Mouse (Mus musculus) adrenal gland, postnatal 4 days (tissue): ENCODE measurements around the gene Pin4. TPM values are rescaled to one million over a fixed set of nuclear protein-coding genes. Genes with fewer than 3 reads are reported as not detected.
"Not testable (repeated sequence)": the region's sequence is repeated elsewhere in the genome, so short reads cannot be mapped to it uniquely, and the experiment has no call there.

Source experiments
- DNase-seq, 2 experiments: peaks; one replicate each; pipeline ENCODE4 v3.0.0; 2021 to 2022; ENCODE audit warnings: low spot score in 2 of 2, mixed read lengths in 2 of 2
- long read RNA-seq, 2 experiments: library from polyadenylated mRNA; stranded (forward); transcript quantifications; one replicate each; pipeline ENCODE4 v2.0.0; 2021
- total RNA-seq, 2 experiments: library from RNA; stranded (reverse); gene quantifications; 2 replicates each; pipeline ENCODE4 v1.2.3; 2021

Pin4 gene
- total RNA-seq = 10 to 100 TPM; 39.8 to 45.8 TPM
- long read RNA-seq, experiment 1, transcript Pin4-201 (4 exons, 489 nt) = major isoform, 38 of 44 reads
- long read RNA-seq, experiment 1, partial matches to known transcripts = 5 of 44 reads
- long read RNA-seq, experiment 1, other reads (novel, unspliced or antisense) = 0 of 44 reads
- long read RNA-seq, experiment 2, transcript Pin4-201 (4 exons, 489 nt) = major isoform, 27 of 53 reads
- long read RNA-seq, experiment 2, partial matches to known transcripts = 25 of 53 reads
- long read RNA-seq, experiment 2, other reads (novel, unspliced or antisense) = 1 of 53 reads

- DNase-seq = peak; percentile 48 to 79
Measured at GRCm38 (mm10) chrX:102119042-102119864, at the start of gene Pin4. Gene Pin4 (plus strand): TSS chrX:102119447.

- DNase-seq = peak; percentile 24 to 40
Measured at GRCm38 (mm10) chrX:102070591-102071471, 48.4 kb upstream of the Pin4 start, which contains the start of gene Rtl5. Gene Rtl5 (minus strand): TSS chrX:102071304.

- DNase-seq = no peak
Measured at GRCm38 (mm10) chrX:102071517-102071916, 47.7 kb upstream of the Pin4 start.

- no peak for DNase-seq
Measured at GRCm38 (mm10) chrX:102073605-102074325, 45.5 kb upstream of the Pin4 start.

GRCm38 (mm10) chrX:102074435-102074834 is 44.8 kb upstream of the Pin4 start:
- DNase-seq = no peak

- no peak for DNase-seq
Measured at GRCm38 (mm10) chrX:102075158-102075557, 44.1 kb upstream of the Pin4 start.

GRCm38 (mm10) chrX:102076886-102077765 is 42.1 kb upstream of the Pin4 start:
- no peak for DNase-seq

- no peak for DNase-seq
Measured at GRCm38 (mm10) chrX:102081076-102081475, 38.2 kb upstream of the Pin4 start.

GRCm38 (mm10) chrX:102081573-102082279 is 37.5 kb upstream of the Pin4 start:
- no peak for DNase-seq

GRCm38 (mm10) chrX:102082340-102082739 is 36.9 kb upstream of the Pin4 start:
- DNase-seq = no peak

GRCm38 (mm10) chrX:102085798-102086443 is 33.3 kb upstream of the Pin4 start:
- DNase-seq = no peak

- DNase-seq = no peak
Measured at GRCm38 (mm10) chrX:102090605-102091004, 28.6 kb upstream of the Pin4 start.

- no peak for DNase-seq
Measured at GRCm38 (mm10) chrX:102094381-102094904, 24.8 kb upstream of the Pin4 start.

- DNase-seq = no peak
Measured at GRCm38 (mm10) chrX:102101886-102102285, 17.4 kb upstream of the Pin4 start.

- DNase-seq = not testable (repeated sequence)
Measured at GRCm38 (mm10) chrX:102103830-102104229, 15.4 kb upstream of the Pin4 start.

- not testable (repeated sequence) for DNase-seq
Measured at GRCm38 (mm10) chrX:102109349-102109748, 9.9 kb upstream of the Pin4 start.

GRCm38 (mm10) chrX:102115676-102116075 is 3.6 kb upstream of the Pin4 start:
- DNase-seq = no peak

- no peak for DNase-seq
Measured at GRCm38 (mm10) chrX:102121321-102121720, 2.1 kb downstream of the Pin4 start.
